Mouse (Mus musculus): ENCODE measurements around the gene R3hdm4. TPM values are rescaled to one million over a fixed set of nuclear protein-coding genes. Genes with fewer than 3 reads are reported as not detected.
A peak's percentile ranks its signal among the peaks of the same experiment; 100 is the strongest.
"Not testable (repeated sequence)": the region's sequence is repeated elsewhere in the genome, so short reads cannot be mapped to it uniquely, and the experiment has no call there.

The R3hdm4 gene
- 258 and 289 TPM in 2 replicates for polyA plus RNA-seq (2015; fragmentation: Nextera tagmentation; extraction: Ambion mirVana)

GRCm38 (mm10) chr10:79920958-79921535 is at the start of gene R3hdm4:
TSS of gene R3hdm4 (minus strand) at chr10:79921208.
- Histone ChIP-seq H3K9ac (peak within 1 kb of the TSS; percentile 36), H3K27me3 (peaks cover 67% of the 10 kb centered on the region), H3K4me1 (replicated peaks) (peaks cover 44% of the 10 kb centered on the region), H3K9me3 (no peaks in the 10 kb centered on the region), H3K36me3 (no peaks in the 10 kb centered on the region), H3K4me3 (peak within 1 kb of the TSS; percentile 33), H3K27ac (replicated peaks) (no peak within 1 kb of the TSS), H3K4me2 (peak within 1 kb of the TSS; percentile 53)
- ATAC-seq (ENCODE audit: low FRiP score, low read depth): no peak
- 4% methylated on average over 41 of the region's 41 CpGs for WGBS

- Histone ChIP-seq H3K4me2 (peak within 1 kb of the TSS; percentile 64), H3K27me3 (peaks cover 28% of the 10 kb centered on the region), H3K4me1 (replicated peaks) (peaks cover 8% of the 10 kb centered on the region), H3K36me3 (peaks cover 35% of the 10 kb centered on the region), H3K27ac (replicated peaks) (no peak within 1 kb of the TSS), H3K9me3 (no peaks in the 10 kb centered on the region), H3K9ac (peak within 1 kb of the TSS; percentile 18; the same call in 1 of the 2 replicates), H3K4me3 (peak within 1 kb of the TSS; percentile 32)
- 7% methylated on average over 46 of the region's 47 CpGs for WGBS
- ATAC-seq (ENCODE audit: low FRiP score, low read depth): 0 out of 2 replicates have a peak, but pooled peaks have one; percentile 29
Observed at GRCm38 (mm10) chr10:79970415-79971182, 49.6 kb upstream of the R3hdm4 start, which contains the start of gene Grin3b. TSS of gene Grin3b (plus strand) at chr10:79970715.

GRCm38 (mm10) chr10:79969124-79969568 is 48.1 kb upstream of the R3hdm4 start:
- no peak overlapping the region for H3K27ac ChIP-seq (replicated peaks)
- peaks cover 41% of the 10 kb centered on the region for H3K36me3 ChIP-seq
- ATAC-seq (ENCODE audit: low FRiP score, low read depth): no peak
- peaks cover 28% of the 10 kb centered on the region for H3K27me3 ChIP-seq
- H3K4me1 ChIP-seq (replicated peaks): peaks cover 8% of the 10 kb centered on the region
- H3K9ac ChIP-seq: no peak overlapping the region
- H3K4me3 ChIP-seq: no peak overlapping the region
- H3K4me2 ChIP-seq: no peak overlapping the region
- no peaks in the 10 kb centered on the region for H3K9me3 ChIP-seq
- 16% methylated on average over 3 of the region's 3 CpGs for WGBS

- H3K27me3 ChIP-seq: peaks cover 28% of the 10 kb centered on the region
- no peak overlapping the region for H3K9ac ChIP-seq
- peaks cover 41% of the 10 kb centered on the region for H3K36me3 ChIP-seq
- H3K9me3 ChIP-seq: no peaks in the 10 kb centered on the region
- peaks cover 8% of the 10 kb centered on the region for H3K4me1 ChIP-seq (replicated peaks)
- no peak overlapping the region for H3K4me3 ChIP-seq
- no peak overlapping the region for H3K4me2 ChIP-seq
- no peak for ATAC-seq (ENCODE audit: low FRiP score, low read depth)
- H3K27ac ChIP-seq (replicated peaks): no peak overlapping the region
- WGBS: 80% methylated on average over 1 of the region's 1 CpGs
Observed at GRCm38 (mm10) chr10:79968181-79968580, 47.2 kb upstream of the R3hdm4 start.

GRCm38 (mm10) chr10:79966886-79967400 is 45.9 kb upstream of the R3hdm4 start:
- H3K36me3 ChIP-seq: peaks cover 50% of the 10 kb centered on the region

GRCm38 (mm10) chr10:79965325-79965724 is 44.3 kb upstream of the R3hdm4 start:
- no peaks in the 10 kb centered on the region for H3K9me3 ChIP-seq
- WGBS: 95% methylated on average over 5 of the region's 5 CpGs
- no peak overlapping the region for H3K4me3 ChIP-seq
- peaks cover 12% of the 10 kb centered on the region for H3K4me1 ChIP-seq (replicated peaks)
- no peak overlapping the region for H3K27ac ChIP-seq (replicated peaks)
- H3K9ac ChIP-seq: no peak overlapping the region
- H3K36me3 ChIP-seq: peaks cover 50% of the 10 kb centered on the region
- H3K27me3 ChIP-seq: peaks cover 12% of the 10 kb centered on the region
- H3K4me2 ChIP-seq: no peak overlapping the region
- no peak for ATAC-seq (ENCODE audit: low FRiP score, low read depth)

More at GRCm38 (mm10) chr10:79966886-79967400, 45.9 kb upstream of the R3hdm4 start:
- Histone ChIP-seq H3K4me1 (replicated peaks) (peaks cover 8% of the 10 kb centered on the region), H3K9ac (no peak overlapping the region), H3K27me3 (peaks cover 18% of the 10 kb centered on the region), H3K27ac (replicated peaks) (no peak overlapping the region), H3K9me3 (no peaks in the 10 kb centered on the region), H3K4me2 (no peak overlapping the region), H3K4me3 (no peak overlapping the region)
- 94% methylated on average over 5 of the region's 5 CpGs for WGBS
- ATAC-seq (ENCODE audit: low FRiP score, low read depth): no peak

- Histone ChIP-seq H3K9ac (no peak overlapping the region), H3K9me3 (no peaks in the 10 kb centered on the region), H3K4me2 (no peak overlapping the region), H3K4me1 (replicated peaks) (peaks cover 12% of the 10 kb centered on the region), H3K27me3 (peaks cover 11% of the 10 kb centered on the region), H3K4me3 (no peak overlapping the region), H3K36me3 (peaks cover 50% of the 10 kb centered on the region), H3K27ac (replicated peaks) (no peak overlapping the region)
- 93% methylated on average over 7 of the region's 7 CpGs for WGBS
- no peak for ATAC-seq (ENCODE audit: low FRiP score, low read depth)
Observed at GRCm38 (mm10) chr10:79964727-79965126, 43.7 kb upstream of the R3hdm4 start.

- 15% methylated on average over 10 of the region's 10 CpGs for WGBS
- peak overlapping the region; percentile 75; the same call in 1 of the 2 replicates for H3K27ac ChIP-seq (replicated peaks)
- H3K4me3 ChIP-seq: peak overlapping the region; percentile 91
- H3K27me3 ChIP-seq: 0 out of 2 replicates have a peak, but pooled peaks cover 2% of the 10 kb centered on the region
- H3K4me2 ChIP-seq: peak overlapping the region; percentile 84
- no peak for ATAC-seq (ENCODE audit: low FRiP score, low read depth)
- peak overlapping the region; percentile 83 for H3K9ac ChIP-seq
- H3K36me3 ChIP-seq: peaks cover 24% of the 10 kb centered on the region
- peaks cover 12% of the 10 kb centered on the region for H3K4me1 ChIP-seq (replicated peaks)
- no peaks in the 10 kb centered on the region for H3K9me3 ChIP-seq
Observed at GRCm38 (mm10) chr10:79960671-79961294, 39.8 kb upstream of the R3hdm4 start.

- peaks cover 12% of the 10 kb centered on the region for H3K4me1 ChIP-seq (replicated peaks)
- H3K27me3 ChIP-seq: 0 out of 2 replicates have a peak, but pooled peaks cover 2% of the 10 kb centered on the region
- under 1% methylated on average over 61 of the region's 61 CpGs for WGBS
- peak within 1 kb of the TSS; percentile 75 for H3K27ac ChIP-seq (replicated peaks)
- H3K9ac ChIP-seq: peak within 1 kb of the TSS; percentile 83
- peak; percentile 96 for ATAC-seq (ENCODE audit: low FRiP score, low read depth)
- H3K36me3 ChIP-seq: peaks cover 16% of the 10 kb centered on the region
- H3K9me3 ChIP-seq: no peaks in the 10 kb centered on the region
- H3K4me3 ChIP-seq: peak within 1 kb of the TSS; percentile 91
- H3K4me2 ChIP-seq: peak within 1 kb of the TSS; percentile 84
Observed at GRCm38 (mm10) chr10:79959847-79960601, 39.0 kb upstream of the R3hdm4 start, which contains the start of gene Wdr18. TSS of gene Wdr18 (plus strand) at chr10:79960152.

GRCm38 (mm10) chr10:79959412-79959811 is 38.4 kb upstream of the R3hdm4 start:
- not testable (repeated sequence) for ATAC-seq (ENCODE audit: low FRiP score, low read depth); H3K27me3 ChIP-seq; H3K9me3 ChIP-seq; H3K9ac ChIP-seq; H3K27ac ChIP-seq (replicated peaks)
- Histone ChIP-seq H3K4me3 (peak overlapping the region; percentile 91; the same call in 1 of the 2 replicates), H3K4me1 (replicated peaks) (peaks cover 12% of the 10 kb centered on the region), H3K4me2 (peak overlapping the region; percentile 84), H3K36me3 (peaks cover 12% of the 10 kb centered on the region)
- 35% methylated on average over 10 of the region's 10 CpGs for WGBS

Measured in hindbrain, embryonic 15.5 days (tissue).